Mouse (Mus musculus): ENCODE results near the gene Casz1.

The Casz1 gene

GRCm38 (mm10) chr4:148844921-148845320 is 40.7 kb downstream of the Casz1 start:
- DNase-seq (ENCODE audit: low read depth, low spot score): no peak

GRCm38 (mm10) chr4:148846203-148846602 is 42.0 kb downstream of the Casz1 start:
- DNase-seq (ENCODE audit: low read depth, low spot score): no peak

DNA sequence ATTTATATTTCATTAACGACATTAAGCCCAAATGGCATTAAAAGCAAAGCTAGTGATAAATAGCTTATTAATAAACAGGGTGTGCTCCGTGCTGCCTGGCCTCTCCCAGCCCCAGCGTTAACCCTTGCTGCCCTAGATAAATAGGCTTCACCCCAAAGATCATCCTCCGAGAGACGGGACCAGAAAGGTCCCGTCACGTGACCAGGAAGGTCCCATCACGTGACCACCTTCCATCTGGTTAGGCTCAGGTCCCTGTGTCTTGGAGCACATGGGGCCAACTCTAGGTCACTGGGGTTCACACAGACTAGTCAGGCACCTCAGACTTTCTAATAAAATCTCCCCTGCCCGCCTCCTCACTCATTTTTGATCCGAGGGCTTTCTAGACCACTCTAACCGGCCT is 42.5 kb downstream of the Casz1 start:
- no peak for DNase-seq (ENCODE audit: low read depth, low spot score)

GRCm38 (mm10) chr4:148847636-148848035 is 43.4 kb downstream of the Casz1 start:
- DNase-seq (ENCODE audit: low read depth, low spot score): no peak

DNA sequence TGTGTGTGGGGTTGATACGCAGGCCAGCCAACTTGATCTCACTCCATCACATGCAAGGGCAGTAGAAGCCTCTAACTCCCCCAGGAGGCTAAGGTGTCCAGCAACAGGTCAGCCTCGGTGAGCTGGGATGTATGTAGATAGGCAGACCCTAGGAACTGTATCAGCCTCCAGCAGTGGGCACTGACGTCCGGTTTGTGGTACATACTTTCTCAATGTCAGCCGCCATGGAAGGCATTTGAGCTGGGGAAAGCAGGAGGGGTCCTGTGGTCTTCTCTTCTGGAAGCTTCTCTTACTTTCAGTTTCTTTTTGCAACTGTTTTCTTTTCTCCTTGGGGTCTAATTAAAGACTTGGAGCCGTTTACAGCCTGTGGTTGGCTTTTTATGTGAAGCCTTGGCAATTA is 45.2 kb downstream of the Casz1 start:
- DNase-seq (ENCODE audit: low read depth, low spot score): no peak

GRCm38 (mm10) chr4:148853057-148853456 is 48.8 kb downstream of the Casz1 start:
- no peak for DNase-seq (ENCODE audit: low read depth, low spot score)

- DNase-seq (ENCODE audit: low read depth, low spot score): no peak
Observed at GRCm38 (mm10) chr4:148854093-148854492, 49.9 kb downstream of the Casz1 start.

DNA sequence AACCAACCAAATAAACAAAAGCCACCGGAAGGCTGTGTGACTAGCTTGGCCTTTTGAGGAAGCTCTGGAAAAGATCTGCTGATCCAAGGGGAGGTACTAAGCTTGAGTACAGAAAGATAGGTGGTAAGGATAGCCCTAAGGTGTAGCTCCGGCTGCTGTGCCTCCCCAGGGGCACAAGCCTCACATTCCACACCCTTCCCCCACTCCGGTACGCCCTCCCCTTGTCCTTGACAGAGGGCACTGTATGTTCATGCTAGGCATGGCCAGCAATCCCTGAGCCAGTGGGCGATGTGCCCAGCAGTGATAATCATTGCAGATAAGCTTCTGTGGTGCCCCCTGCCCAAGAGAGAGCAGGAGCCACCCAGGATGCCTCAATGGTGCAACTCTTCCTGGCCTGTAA is 51.3 kb downstream of the Casz1 start:
- DNase-seq (ENCODE audit: low read depth, low spot score): no peak

- DNase-seq (ENCODE audit: low read depth, low spot score): no peak
Observed at GRCm38 (mm10) chr4:148856216-148856615, 52.0 kb downstream of the Casz1 start.

GRCm38 (mm10) chr4:148857398-148858084 is 53.3 kb downstream of the Casz1 start:
- no peak for DNase-seq (ENCODE audit: low read depth, low spot score)

DNA sequence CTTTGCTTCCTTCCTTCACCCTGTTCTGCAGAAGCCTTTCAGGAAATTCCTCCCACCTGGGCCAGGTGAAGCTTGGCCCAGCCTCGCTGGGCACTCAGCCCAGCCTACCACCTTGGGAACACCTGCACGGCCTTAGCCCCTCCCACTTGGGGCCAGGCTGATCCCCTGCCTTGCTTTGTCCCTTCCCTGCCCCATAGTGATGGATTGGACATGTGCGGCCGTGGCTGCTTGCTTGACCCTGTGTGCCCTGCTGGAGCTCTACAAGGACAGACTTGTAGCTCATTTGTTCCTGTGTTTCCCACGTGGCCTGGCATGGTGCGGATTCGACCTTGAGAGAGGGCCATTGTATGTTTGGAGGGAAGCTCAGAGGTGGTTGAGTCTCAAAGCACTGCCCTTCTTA is 54.0 kb downstream of the Casz1 start:
- no peak for DNase-seq (ENCODE audit: low read depth, low spot score)

- no peak for DNase-seq (ENCODE audit: low read depth, low spot score)
Observed at GRCm38 (mm10) chr4:148859415-148859814, 55.2 kb downstream of the Casz1 start.

- DNase-seq (ENCODE audit: low read depth, low spot score): peak; percentile 46
Observed at GRCm38 (mm10) chr4:148859906-148860491, 55.8 kb downstream of the Casz1 start.

- no peak for DNase-seq (ENCODE audit: low read depth, low spot score)
Observed at GRCm38 (mm10) chr4:148860636-148861035, 56.4 kb downstream of the Casz1 start.

DNA sequence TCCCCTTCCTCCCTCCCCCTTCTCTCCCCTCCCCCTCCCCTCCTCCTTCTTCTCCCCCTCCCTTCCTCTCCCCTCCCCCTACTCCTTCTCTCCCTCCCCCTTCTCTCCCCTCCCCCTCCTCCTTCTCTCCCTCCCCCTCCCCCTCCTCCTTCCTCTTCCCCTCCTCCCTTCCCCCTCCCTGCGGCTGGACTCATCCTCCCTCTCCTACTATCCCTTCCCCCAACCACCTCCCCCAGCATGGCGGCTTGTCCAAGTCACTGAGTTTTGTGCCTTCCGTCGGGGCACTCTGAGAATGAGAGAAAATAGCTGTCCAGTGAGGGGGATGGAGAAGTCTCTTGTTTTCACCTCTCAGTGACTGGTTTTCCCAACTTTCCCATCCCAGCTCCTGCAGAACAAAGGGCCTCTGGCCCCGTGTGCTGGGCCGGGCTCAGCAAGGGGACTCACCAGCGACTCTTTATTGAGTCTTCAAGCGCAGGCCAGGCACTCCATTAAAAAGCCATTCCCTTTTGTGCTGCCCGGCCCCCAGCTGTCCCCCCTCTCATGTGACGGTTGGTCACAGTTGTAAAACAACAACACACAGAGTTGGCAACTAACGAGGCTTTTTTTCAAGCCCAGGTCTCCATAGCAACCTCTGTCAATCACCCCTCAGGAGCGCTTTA is 62.7 kb downstream of the Casz1 start:
- peak; percentile 76 for DNase-seq (ENCODE audit: low read depth, low spot score)

GRCm38 (mm10) chr4:148867721-148868397 is 63.6 kb downstream of the Casz1 start:
- no peak for DNase-seq (ENCODE audit: low read depth, low spot score)

- DNase-seq (ENCODE audit: low read depth, low spot score): no peak
Observed at GRCm38 (mm10) chr4:148869566-148869965, 65.3 kb downstream of the Casz1 start.

DNA sequence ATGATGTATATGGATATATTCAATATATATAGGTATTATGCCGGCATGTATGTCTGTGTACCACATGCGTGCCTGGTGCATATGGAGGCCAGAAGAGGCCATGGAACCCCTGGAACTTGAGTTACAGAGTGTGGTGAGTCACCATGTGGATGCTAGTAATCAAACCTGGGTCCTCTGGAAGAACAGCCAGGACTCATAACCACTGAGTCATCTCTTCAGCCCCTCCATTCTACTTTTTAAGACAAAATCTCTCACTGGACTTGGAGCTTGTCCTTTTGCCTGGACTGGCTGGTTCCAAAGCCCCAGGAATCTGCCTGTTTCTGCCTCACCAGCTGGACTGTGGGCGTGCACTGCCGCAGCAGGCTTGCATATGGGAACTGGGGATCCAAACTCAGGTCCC is 66.3 kb downstream of the Casz1 start:
- DNase-seq (ENCODE audit: low read depth, low spot score): no peak

DNA sequence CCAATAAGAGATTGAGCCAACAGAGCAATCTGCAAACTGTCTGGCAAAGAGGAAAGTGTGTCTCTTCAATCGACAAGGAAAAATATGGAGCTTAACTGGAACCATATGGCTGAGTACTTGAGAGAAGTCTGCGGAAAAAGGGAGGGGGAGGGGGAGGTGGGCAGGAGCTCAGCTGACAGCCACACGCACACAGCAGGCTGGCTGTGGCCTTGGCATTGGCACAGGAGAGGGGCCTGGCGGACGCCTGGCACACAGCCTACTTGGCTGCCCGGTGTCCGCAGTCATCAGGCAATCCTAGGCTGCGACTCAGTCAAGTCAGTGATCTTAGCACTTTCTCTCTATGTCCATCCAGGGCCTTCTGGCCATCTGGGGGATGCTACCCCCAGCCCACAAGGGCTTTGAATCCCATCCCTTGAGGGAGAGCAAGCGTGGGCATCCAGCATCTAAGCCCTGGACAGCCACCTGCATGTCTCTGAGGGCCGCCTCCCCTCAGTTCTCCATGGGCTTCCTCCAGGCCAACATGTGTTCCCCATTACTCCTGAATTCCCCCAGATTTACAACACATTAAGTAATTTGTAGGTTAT is 67.6 kb downstream of the Casz1 start:
- peak; percentile 90 for DNase-seq (ENCODE audit: low read depth, low spot score)

DNA sequence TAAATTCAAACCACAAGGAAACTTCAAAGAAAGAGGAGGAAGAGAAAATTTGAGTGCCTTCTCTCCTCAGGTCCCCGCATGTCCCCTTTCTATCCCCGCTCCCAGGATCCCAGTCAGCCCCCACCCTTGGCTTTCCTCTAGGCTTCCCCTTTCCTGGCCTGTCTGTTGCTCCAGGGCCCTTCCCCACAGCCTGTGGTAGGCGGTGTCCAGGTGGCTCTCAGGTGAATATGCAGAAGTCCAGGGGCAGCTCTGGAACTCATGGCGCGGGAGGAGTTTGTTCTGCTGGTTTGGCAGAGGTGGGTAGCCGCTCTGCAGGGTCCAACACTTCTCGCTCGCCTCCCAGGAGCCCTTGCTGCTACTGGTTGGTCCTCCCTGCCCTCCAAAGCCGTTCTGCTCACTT is 68.1 kb downstream of the Casz1 start:
- DNase-seq (ENCODE audit: low read depth, low spot score): no peak

DNA sequence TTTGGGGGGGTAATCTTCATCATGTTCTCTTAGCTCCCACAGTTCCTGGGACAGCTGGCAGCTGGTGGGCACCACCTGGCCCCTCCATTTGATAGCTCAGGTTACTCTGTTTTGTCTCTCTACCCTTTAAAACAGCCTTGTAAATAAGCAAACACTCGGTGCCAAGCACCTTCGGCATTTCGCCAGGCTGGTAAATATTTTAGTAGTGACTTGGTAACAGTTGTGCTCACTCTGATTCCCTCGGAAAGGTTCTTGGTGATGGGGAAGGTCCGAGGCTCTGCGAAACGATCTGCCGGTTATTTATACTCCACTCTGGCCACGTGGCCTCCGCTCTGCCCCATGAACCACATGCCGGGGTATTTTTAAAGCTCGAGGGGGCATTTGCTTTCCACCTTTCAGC is 68.6 kb downstream of the Casz1 start:
- DNase-seq (ENCODE audit: low read depth, low spot score): no peak

DNA sequence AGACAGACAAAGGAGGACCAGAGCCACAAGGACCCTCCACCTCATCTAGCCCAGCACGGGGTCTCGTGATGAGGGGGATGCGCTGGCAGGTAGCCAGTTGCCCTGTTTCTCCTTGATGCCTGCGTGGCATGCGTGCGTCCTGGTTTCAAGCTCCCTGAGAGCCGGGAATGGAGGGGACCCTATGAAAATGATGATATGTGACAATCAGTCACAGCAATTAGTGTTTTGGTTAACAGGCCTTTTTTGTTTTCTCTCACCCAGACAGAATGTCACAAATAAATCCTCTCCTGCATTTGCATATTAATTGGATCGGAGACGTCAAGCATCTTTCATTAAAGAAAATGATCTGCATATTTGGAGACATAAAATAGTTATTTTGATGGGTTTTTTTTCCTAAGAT is 71.9 kb downstream of the Casz1 start:
- no peak for DNase-seq (ENCODE audit: low read depth, low spot score)
